Comparison of ENCODE assay signal across 8 mouse cellular contexts in genomic region chr7:4995268-4996002, GRCm38 (mm10). TPM values are rescaled to one million over a fixed set of nuclear protein-coding genes. Genes with fewer than 3 reads are reported as not detected.
DNase-seq lines count a peak whose midpoint lies in the region; ATAC-seq and TF ChIP-seq lines count a peak whose summit lies in the region.

No protein-coding gene starts in this region.

- peak overlapping the region; percentile 67 for H3K4me3 ChIP-seq in lung, embryonic 14.5 days (ENCODE audit: low read depth, low read length)
- H3K4me3 ChIP-seq in embryonic facial prominence, embryonic 15.5 days (replicated peaks) = peak overlapping the region; percentile 78
- H3K4me3 ChIP-seq in intestine, embryonic 16.5 days (ENCODE audit: low read length) = peak overlapping the region; percentile 68
- H3K4me3 ChIP-seq in neural tube, embryonic 13.5 days = peak overlapping the region; percentile 75

- TF ChIP-seq CTCF in lung, embryonic 14.5 days (IDR thresholded peaks at IDR 0.05; ENCODE audit: low read depth) = no peak

- peak; percentile 13; the same call in 1 of the 2 replicates for ATAC-seq in lung, embryonic 14.5 days (ENCODE audit: insufficient read depth)
- peak; percentile 51; the same call in 1 of the 2 replicates for ATAC-seq in embryonic facial prominence, embryonic 15.5 days (ENCODE audit: insufficient number of reproducible peaks, low FRiP score, low TSS enrichment, low read depth)
- peak; percentile 0 for ATAC-seq in intestine, embryonic 16.5 days
- ATAC-seq in neural tube, embryonic 13.5 days (ENCODE audit: low read depth) = peak; percentile 73

- H3K9me3 ChIP-seq in lung, embryonic 14.5 days (ENCODE audit: low read depth, low read length) = peaks cover 6% of the 10 kb centered on the region; the same call in 1 of the 2 replicates
- H3K9me3 ChIP-seq in embryonic facial prominence, embryonic 15.5 days (replicated peaks) = no peaks in the 10 kb centered on the region
- peaks cover 10% of the 10 kb centered on the region for H3K9me3 ChIP-seq in intestine, embryonic 16.5 days (ENCODE audit: control insufficient read depth, low read length)
- H3K9me3 ChIP-seq in neural tube, embryonic 13.5 days = no peaks in the 10 kb centered on the region

- peak overlapping the region; percentile 85 for H3K9ac ChIP-seq in lung, embryonic 14.5 days
- peak overlapping the region; percentile 72 for H3K9ac ChIP-seq in embryonic facial prominence, embryonic 15.5 days
- peak overlapping the region; percentile 91 for H3K9ac ChIP-seq in intestine, embryonic 16.5 days (ENCODE audit: low read depth, low read length)
- H3K9ac ChIP-seq in neural tube, embryonic 13.5 days = peak overlapping the region; percentile 95

- peaks cover 9% of the 10 kb centered on the region; the same call in 1 of the 2 replicates for H3K4me1 ChIP-seq in lung, embryonic 14.5 days (ENCODE audit: insufficient read depth)
- peaks cover 28% of the 10 kb centered on the region for H3K4me1 ChIP-seq in embryonic facial prominence, embryonic 15.5 days
- H3K4me1 ChIP-seq in intestine, embryonic 16.5 days (ENCODE audit: control insufficient read depth, insufficient read depth, low read length) = peaks cover 12% of the 10 kb centered on the region
- H3K4me1 ChIP-seq in neural tube, embryonic 13.5 days (replicated peaks) = peaks cover 40% of the 10 kb centered on the region

- H3K4me2 ChIP-seq in lung, embryonic 14.5 days = peak overlapping the region; percentile 66
- H3K4me2 ChIP-seq in embryonic facial prominence, embryonic 15.5 days (replicated peaks) = peak overlapping the region; percentile 75
- peak overlapping the region; percentile 82 for H3K4me2 ChIP-seq in intestine, embryonic 16.5 days (ENCODE audit: low read depth, low read length)
- H3K4me2 ChIP-seq in neural tube, embryonic 13.5 days = peak overlapping the region; percentile 68

- H3K27ac ChIP-seq in lung, embryonic 14.5 days (ENCODE audit: low read depth) = peak overlapping the region; percentile 74; the same call in 1 of the 2 replicates
- peak overlapping the region; percentile 65; the same call in 1 of the 2 replicates for H3K27ac ChIP-seq in embryonic facial prominence, embryonic 15.5 days (replicated peaks)
- peak overlapping the region; percentile 64 for H3K27ac ChIP-seq in intestine, embryonic 16.5 days (ENCODE audit: low read length)
- H3K27ac ChIP-seq in neural tube, embryonic 13.5 days (replicated peaks) = peak overlapping the region; percentile 85

- DNase-seq in lung, embryonic 14.5 days = no peak
- no peak for DNase-seq in lung, adult 18-20 months
- no peak for DNase-seq in MN1 (ENCODE audit: low spot score)
- no peak for DNase-seq in frontal cortex, adult 2 months (ENCODE audit: extremely low spot score in 1 of 2, low spot score in 1 of 2)
- DNase-seq in T-cell, adult 2 months (ENCODE audit: low spot score) = no peak

- WGBS in lung, embryonic 14.5 days = 7% methylated on average over 19 of the region's 19 CpGs
- WGBS in embryonic facial prominence, embryonic 15.5 days = 6% methylated on average over 19 of the region's 19 CpGs
- WGBS in intestine, embryonic 16.5 days = 7% methylated on average over 19 of the region's 19 CpGs
- WGBS in neural tube, embryonic 13.5 days = 7% methylated on average over 19 of the region's 19 CpGs

- H3K27me3 ChIP-seq in lung, embryonic 14.5 days (ENCODE audit: insufficient read depth, low read length) = 0 out of 2 replicates have a peak, but pooled peaks cover 3% of the 10 kb centered on the region
- no peaks in the 10 kb centered on the region for H3K27me3 ChIP-seq in embryonic facial prominence, embryonic 15.5 days
- H3K27me3 ChIP-seq in intestine, embryonic 16.5 days (replicated peaks; ENCODE audit: control insufficient read depth, insufficient read depth, low read length) = no peaks in the 10 kb centered on the region
- peaks cover 13% of the 10 kb centered on the region for H3K27me3 ChIP-seq in neural tube, embryonic 13.5 days

- H3K36me3 ChIP-seq in lung, embryonic 14.5 days (ENCODE audit: insufficient read depth) = peaks cover 24% of the 10 kb centered on the region
- peaks cover 30% of the 10 kb centered on the region for H3K36me3 ChIP-seq in embryonic facial prominence, embryonic 15.5 days
- H3K36me3 ChIP-seq in intestine, embryonic 16.5 days (ENCODE audit: control insufficient read depth, insufficient read depth, low read length) = peaks cover 19% of the 10 kb centered on the region
- H3K36me3 ChIP-seq in neural tube, embryonic 13.5 days = peaks cover 40% of the 10 kb centered on the region

RNA-seq across cellular contexts. Expression of gene Zfp579, which starts 0.5 kb away (rescaled TPM):
- polyA plus RNA-seq in lung, embryonic 14.5 days (2014; fragmentation: Nextera tagmentation; extraction: Ambion mirVana) = 35.1 and 35.9 TPM in 2 replicates
- polyA plus RNA-seq in embryonic facial prominence, embryonic 15.5 days (2015; fragmentation: Nextera tagmentation; extraction: Ambion mirVana) = 32.8 and 35.0 TPM in 2 replicates
- polyA plus RNA-seq in intestine, embryonic 16.5 days (2015; fragmentation: Nextera tagmentation; extraction: Ambion mirVana) = 20.3 and 21.7 TPM in 2 replicates
- polyA plus RNA-seq in neural tube, embryonic 13.5 days (2015; fragmentation: Nextera tagmentation; extraction: Ambion mirVana) = 59.8 and 63.2 TPM in 2 replicates
- polyA plus RNA-seq in frontal cortex, adult 2 months (2012; rRNA removed) = 49.7 and 60.9 TPM in 2 replicates

RNA-seq across cellular contexts. Expression of gene Zfp524, which starts 18.8 kb away (rescaled TPM):
- 13.6 and 13.8 TPM in 2 replicates for polyA plus RNA-seq in lung, embryonic 14.5 days (2014; fragmentation: Nextera tagmentation; extraction: Ambion mirVana)
- polyA plus RNA-seq in embryonic facial prominence, embryonic 15.5 days (2015; fragmentation: Nextera tagmentation; extraction: Ambion mirVana) = 15.2 and 15.8 TPM in 2 replicates
- 24.3 and 27.3 TPM in 2 replicates for polyA plus RNA-seq in intestine, embryonic 16.5 days (2015; fragmentation: Nextera tagmentation; extraction: Ambion mirVana)
- 8.4 and 9.1 TPM in 2 replicates for polyA plus RNA-seq in neural tube, embryonic 13.5 days (2015; fragmentation: Nextera tagmentation; extraction: Ambion mirVana)
- 11.7 and 13.5 TPM in 2 replicates for polyA plus RNA-seq in frontal cortex, adult 2 months (2012; rRNA removed)

RNA-seq across cellular contexts. Expression of gene Fiz1, which starts 19.1 kb away (rescaled TPM):
- polyA plus RNA-seq in lung, embryonic 14.5 days (2014; fragmentation: Nextera tagmentation; extraction: Ambion mirVana) = 41.9 and 46.4 TPM in 2 replicates
- polyA plus RNA-seq in embryonic facial prominence, embryonic 15.5 days (2015; fragmentation: Nextera tagmentation; extraction: Ambion mirVana) = 43.9 and 46.2 TPM in 2 replicates
- 25.4 and 27.1 TPM in 2 replicates for polyA plus RNA-seq in intestine, embryonic 16.5 days (2015; fragmentation: Nextera tagmentation; extraction: Ambion mirVana)
- polyA plus RNA-seq in neural tube, embryonic 13.5 days (2015; fragmentation: Nextera tagmentation; extraction: Ambion mirVana) = 43.0 and 43.7 TPM in 2 replicates
- polyA plus RNA-seq in frontal cortex, adult 2 months (2012; rRNA removed) = 22.7 TPM in 2 replicates

RNA-seq across cellular contexts. Expression of gene Gm44973, which starts 19.9 kb away (rescaled TPM):
- 0.74 TPM in 1 of 2 replicates, not detected in the other for polyA plus RNA-seq in lung, embryonic 14.5 days (2014; fragmentation: Nextera tagmentation; extraction: Ambion mirVana)
- polyA plus RNA-seq in embryonic facial prominence, embryonic 15.5 days (2015; fragmentation: Nextera tagmentation; extraction: Ambion mirVana) = 1.2 TPM in 1 of 2 replicates, not detected in the other
- polyA plus RNA-seq in intestine, embryonic 16.5 days (2015; fragmentation: Nextera tagmentation; extraction: Ambion mirVana) = 3.6 and 4.7 TPM in 2 replicates
- polyA plus RNA-seq in neural tube, embryonic 13.5 days (2015; fragmentation: Nextera tagmentation; extraction: Ambion mirVana) = 0.61 TPM in 1 of 2 replicates, not detected in the other
- not detected in 2 replicates for polyA plus RNA-seq in frontal cortex, adult 2 months (2012; rRNA removed)

RNA-seq across cellular contexts. Expression of gene Sbk3, which starts 24.5 kb away (rescaled TPM):
- 0.76 and 0.87 TPM in 2 replicates for polyA plus RNA-seq in lung, embryonic 14.5 days (2014; fragmentation: Nextera tagmentation; extraction: Ambion mirVana)
- polyA plus RNA-seq in embryonic facial prominence, embryonic 15.5 days (2015; fragmentation: Nextera tagmentation; extraction: Ambion mirVana) = 0.05 and 0.25 TPM in 2 replicates
- polyA plus RNA-seq in intestine, embryonic 16.5 days (2015; fragmentation: Nextera tagmentation; extraction: Ambion mirVana) = not detected in 2 replicates
- 0.14 and 0.18 TPM in 2 replicates for polyA plus RNA-seq in neural tube, embryonic 13.5 days (2015; fragmentation: Nextera tagmentation; extraction: Ambion mirVana)
- polyA plus RNA-seq in frontal cortex, adult 2 months (2012; rRNA removed) = 2.2 and 2.5 TPM in 2 replicates

Comparison
In these comparisons a context has a peak if more than half of its experiments do, and no peak if none do; other contexts are left out.
1. ATAC-seq: peak in every context shown above with its lines; median percentile 73 in neural tube, embryonic 13.5 days; 51 in embryonic facial prominence, embryonic 15.5 days; 13 in lung, embryonic 14.5 days; 0 in intestine, embryonic 16.5 days.